Comparison of ENCODE assay signal across 17 mouse cellular contexts in genomic region chr1:159334157-159334556, GRCm38 (mm10).
"Had no signal": no experiment of that assay in that cellular context is flagged by ENCODE, and none has a peak within 500 bp of the region (broad histone marks: within the 10 kb centered on the region; RNA-seq: fewer than 3 reads in every experiment).

No protein-coding gene starts in this region.

- ATAC-seq: lung, postnatal 0 days had no signal

- H3K4me1 ChIP-seq: liver, embryonic 15.5 days; neural tube, embryonic 12.5 days had no signal

- DNase-seq: kidney, adult 11 months; kidney, adult 9 months; kidney, postnatal 10 days; kidney, postnatal 4 days; left cerebral cortex, postnatal 4 days; lung, adult 2 months; midbrain, embryonic 14.5 days; retina, postnatal 1 day; right cerebral cortex, postnatal 14 days; thymus, adult 2 months; thymus, postnatal 25 days had no signal

- H3K9ac ChIP-seq: liver, embryonic 15.5 days; neural tube, embryonic 12.5 days had no signal

- H3K27ac ChIP-seq: layer of hippocampus, adult 2 months; liver, embryonic 15.5 days; macrophage; neural tube, embryonic 12.5 days had no signal

- H3K4me3 ChIP-seq: layer of hippocampus, adult 2 months; liver, embryonic 15.5 days; neural tube, embryonic 12.5 days had no signal

- H3K9me3 ChIP-seq: liver, embryonic 15.5 days; neural tube, embryonic 12.5 days had no signal

- H3K4me2 ChIP-seq: liver, embryonic 11.5 days; liver, embryonic 15.5 days; neural tube, embryonic 12.5 days had no signal

- H3K27me3 ChIP-seq: liver, embryonic 15.5 days; neural tube, embryonic 12.5 days had no signal
